Mouse (Mus musculus): ENCODE results near the gene Filip1. TPM values are rescaled to one million over a fixed set of nuclear protein-coding genes. Genes with fewer than 3 reads are reported as not detected.
A peak's percentile ranks its signal among the peaks of the same experiment; 100 is the strongest.

Filip1 gene
- total and polyA plus RNA-seq, 3 experiments = not detected

- Histone ChIP-seq H3K79me2 (ENCODE audit: control insufficient read depth, insufficient read depth, low read length, poor library complexity) (peaks cover 29% of the 10 kb centered on the region), H3K4me1 (ENCODE audit: control insufficient read depth in 1 of 2, insufficient read depth in 2 of 2, low read length in 2 of 2) (peaks cover 4 to 6% of the 10 kb centered on the region in 2 experiments), H3K27ac (ENCODE audit: control insufficient read depth, low read depth, low read length) (no peak overlapping the region), H3K9me3 (replicated peaks; ENCODE audit: insufficient read depth, low read length) (no peaks in the 10 kb centered on the region), H3K36me3 (ENCODE audit: control insufficient read depth in 1 of 2, insufficient read depth in 2 of 2, low read length in 2 of 2) (peaks cover 0 to 6% of the 10 kb centered on the region in 2 experiments; a peak in 3 of 4 replicates), H3K27me3 (ENCODE audit: control insufficient read depth in 1 of 2, insufficient read depth in 2 of 2, low read length in 2 of 2) (no peaks in the 10 kb centered on the region), H3K9ac (ENCODE audit: control insufficient read depth, low read depth, low read length, poor library complexity, severe bottlenecking) (no peak overlapping the region), H3K4me3 (ENCODE audit: control insufficient read depth in 1 of 2, insufficient read depth in 1 of 2, low read depth in 2 of 2, low read length in 2 of 2) (no peak overlapping the region)
- no peak for DNase-seq (ENCODE audit: low read depth, low spot score)
- TF ChIP-seq ZNF384 (IDR thresholded peaks at IDR 0.05; ENCODE audit: low read depth, low read length) = no peak
- no peak for TF ChIP-seq ETS1 (IDR thresholded peaks at IDR 0.05; ENCODE audit: low read depth, low read length)
- TF ChIP-seq MYB (IDR thresholded peaks at IDR 0.05; ENCODE audit: low read depth, low read length) = no peak
- no peak for TF ChIP-seq UBTF (IDR thresholded peaks at IDR 0.05; ENCODE audit: borderline replicate concordance, insufficient read depth, low read depth, low read length)
- no peak for TF ChIP-seq POLR2AphosphoS5 (IDR thresholded peaks at IDR 0.05; ENCODE audit: borderline replicate concordance, low read depth, low read length)
These were observed 226.9 kb downstream of the Filip1 start for GRCm38 (mm10) chr9:79785794-79786085.

- peaks cover 27% of the 10 kb centered on the region for H3K79me2 ChIP-seq (ENCODE audit: control insufficient read depth, insufficient read depth, low read length, poor library complexity)
- no peak for DNase-seq (ENCODE audit: low read depth, low spot score)
- H3K27ac ChIP-seq (ENCODE audit: control insufficient read depth, low read depth, low read length) = no peak overlapping the region
- no peaks in the 10 kb centered on the region for H3K27me3 ChIP-seq (ENCODE audit: control insufficient read depth in 1 of 2, insufficient read depth in 2 of 2, low read length in 2 of 2)
- H3K4me1 ChIP-seq (ENCODE audit: control insufficient read depth in 1 of 2, insufficient read depth in 2 of 2, low read length in 2 of 2) = peaks cover 3% of the 10 kb centered on the region in 2 experiments
- no peak overlapping the region for H3K4me3 ChIP-seq (ENCODE audit: control insufficient read depth in 1 of 2, insufficient read depth in 1 of 2, low read depth in 2 of 2, low read length in 2 of 2)
- peaks cover 0 to 2% of the 10 kb centered on the region in 2 experiments; a peak in 3 of 4 replicates for H3K36me3 ChIP-seq (ENCODE audit: control insufficient read depth in 1 of 2, insufficient read depth in 2 of 2, low read length in 2 of 2)
- no peak overlapping the region for H3K9ac ChIP-seq (ENCODE audit: control insufficient read depth, low read depth, low read length, poor library complexity, severe bottlenecking)
- no peaks in the 10 kb centered on the region for H3K9me3 ChIP-seq (replicated peaks; ENCODE audit: insufficient read depth, low read length)
- TF ChIP-seq MYC (IDR thresholded peaks at IDR 0.05; ENCODE audit: low read depth, low read length) = peak; percentile 46; the same call in 1 of the 2 replicates
- TF ChIP-seq NRF1 (IDR thresholded peaks at IDR 0.05; ENCODE audit: insufficient read depth, low read depth, low read length, poor library complexity, severe bottlenecking) = no peak
These were observed 227.5 kb downstream of the Filip1 start for GRCm38 (mm10) chr9:79784934-79785793.

DNA sequence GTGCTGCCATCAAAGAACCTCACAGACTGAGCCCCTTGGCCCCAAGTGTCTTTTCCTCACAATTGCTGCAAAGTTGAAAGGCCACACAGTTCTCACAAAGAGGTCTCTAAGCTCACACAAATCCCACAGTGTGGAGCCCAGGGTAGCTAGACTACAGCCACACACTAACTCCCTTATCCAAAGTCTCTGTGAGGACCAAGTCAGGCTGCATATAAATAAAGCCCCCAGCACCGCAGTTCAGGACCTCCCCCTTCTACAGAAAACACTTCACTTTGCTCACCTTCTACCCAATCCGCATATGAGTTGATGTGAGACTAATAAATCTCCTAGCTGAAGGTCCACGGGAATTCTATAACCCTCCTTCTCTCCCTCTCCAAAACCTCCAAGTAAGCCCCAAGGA, 228.2 kb downstream of the Filip1 start:
- Histone ChIP-seq H3K9ac (ENCODE audit: control insufficient read depth, low read depth, low read length, poor library complexity, severe bottlenecking) (no peak overlapping the region), H3K79me2 (ENCODE audit: control insufficient read depth, insufficient read depth, low read length, poor library complexity) (peaks cover 24% of the 10 kb centered on the region), H3K4me3 (ENCODE audit: control insufficient read depth in 1 of 2, insufficient read depth in 1 of 2, low read depth in 2 of 2, low read length in 2 of 2) (no peak overlapping the region), H3K27ac (ENCODE audit: control insufficient read depth, low read depth, low read length) (no peak overlapping the region), H3K4me1 (ENCODE audit: control insufficient read depth in 1 of 2, insufficient read depth in 2 of 2, low read length in 2 of 2) (peaks cover 0 to 2% of the 10 kb centered on the region in 2 experiments; a peak in 1 of 4 replicates), H3K36me3 (ENCODE audit: control insufficient read depth in 1 of 2, insufficient read depth in 2 of 2, low read length in 2 of 2) (peaks cover 0 to 2% of the 10 kb centered on the region in 2 experiments; a peak in 2 of 4 replicates), H3K27me3 (ENCODE audit: control insufficient read depth in 1 of 2, insufficient read depth in 2 of 2, low read length in 2 of 2) (no peaks in the 10 kb centered on the region), H3K9me3 (replicated peaks; ENCODE audit: insufficient read depth, low read length) (no peaks in the 10 kb centered on the region)
- TF ChIP-seq TAL1 (IDR thresholded peaks at IDR 0.05; ENCODE audit: low read length) = no peak
- TF ChIP-seq CTCF (IDR thresholded peaks at IDR 0.05 in 2 of 3, conservative IDR thresholded peaks at IDR 0.05 in 1 of 3; ENCODE audit: control insufficient read depth in 1 of 3, insufficient read depth in 1 of 3, low read depth in 2 of 3, low read length in 3 of 3, poor library complexity in 1 of 3, severe bottlenecking in 1 of 3) = no peak
- no peak for TF ChIP-seq CHD1 (IDR thresholded peaks at IDR 0.05; ENCODE audit: low read depth, low read length)
- TF ChIP-seq JUND (IDR thresholded peaks at IDR 0.05; ENCODE audit: low read depth, low read length) = no peak
- no peak for TF ChIP-seq RCOR1 (IDR thresholded peaks at IDR 0.05; ENCODE audit: low read depth, low read length)
- TF ChIP-seq MAFK (IDR thresholded peaks at IDR 0.05; ENCODE audit: borderline replicate concordance, low read depth, low read length) = no peak
- no peak for TF ChIP-seq RAD21 (IDR thresholded peaks at IDR 0.05; ENCODE audit: low read depth, low read length)
- no peak for TF ChIP-seq MYB (IDR thresholded peaks at IDR 0.05; ENCODE audit: low read depth, low read length)
- no peak for TF ChIP-seq ZKSCAN1 (IDR thresholded peaks at IDR 0.05; ENCODE audit: low read depth, low read length)
- TF ChIP-seq MXI1 (IDR thresholded peaks at IDR 0.05; ENCODE audit: low read depth, low read length) = no peak
- no peak for TF ChIP-seq MAX (IDR thresholded peaks at IDR 0.05; ENCODE audit: low read length)
- no peak for TF ChIP-seq ZMIZ1 (IDR thresholded peaks at IDR 0.05; ENCODE audit: low read depth, low read length)
- no peak for DNase-seq (ENCODE audit: low read depth, low spot score)

All from MEL (cell line).